Comparison of ENCODE assay signal across 22 mouse cellular contexts in genomic region chr15:90822306-90822705, GRCm38 (mm10).
DNase-seq lines count a peak whose midpoint lies in the region; ATAC-seq and TF ChIP-seq lines count a peak whose summit lies in the region.
"Had no signal": no experiment of that assay in that cellular context is flagged by ENCODE, and none has a peak within 500 bp of the region (broad histone marks: within the 10 kb centered on the region; RNA-seq: fewer than 3 reads in every experiment).

No protein-coding gene starts in this region.

- peak; percentile 62 for DNase-seq in midbrain, embryonic 11.5 days (ENCODE audit: low spot score, missing footprints)
- peak; percentile 78 for DNase-seq in Muller cell, postnatal 12 days (ENCODE audit: inconsistent ontology term)
- peak; percentile 30 for DNase-seq in fat pad, adult 2 months (ENCODE audit: extremely low read depth, low read depth, low spot score)
- DNase-seq in lung, postnatal 0 days (ENCODE audit: low spot score), result no peak
- no peak for DNase-seq in thymus, postnatal 14 days
- DNase-seq: adrenal gland, postnatal 10 days; adrenal gland, postnatal 36 days; cerebellum, adult 18-20 months; cerebellum, adult 9-10 months; cerebellum, postnatal 14 days; gastrocnemius, postnatal 10 days; gastrocnemius, postnatal 36 days; heart, adult 11 months had no signal

- no peaks in the 10 kb centered on the region for H3K36me3 ChIP-seq in midbrain, embryonic 11.5 days (ENCODE audit: control insufficient read depth, insufficient read depth, low read length)
- H3K36me3 ChIP-seq in midbrain, embryonic 16.5 days (ENCODE audit: control insufficient read depth, insufficient read depth, low read length), result no peaks in the 10 kb centered on the region
- no peaks in the 10 kb centered on the region for H3K36me3 ChIP-seq in lung, postnatal 0 days (ENCODE audit: insufficient read depth, low read length)
- H3K36me3 ChIP-seq: forebrain, embryonic 12.5 days; forebrain, embryonic 15.5 days; G1E; hindbrain, embryonic 12.5 days; hindbrain, embryonic 15.5 days had no signal

- no peak for ATAC-seq in midbrain, embryonic 11.5 days (ENCODE audit: low FRiP score)
- no peak for ATAC-seq in midbrain, embryonic 16.5 days
- no peak for ATAC-seq in lung, postnatal 0 days
- no peak for ATAC-seq in frontal cortex, adult (ENCODE audit: low TSS enrichment)
- ATAC-seq: forebrain, embryonic 15.5 days had no signal

- H3K4me3 ChIP-seq in midbrain, embryonic 11.5 days (ENCODE audit: low read depth, low read length), result no peak overlapping the region
- no peak overlapping the region for H3K4me3 ChIP-seq in midbrain, embryonic 16.5 days (ENCODE audit: low read depth, low read length)
- H3K4me3 ChIP-seq in lung, postnatal 0 days (ENCODE audit: low read depth, low read length), result no peak overlapping the region
- H3K4me3 ChIP-seq: forebrain, embryonic 12.5 days; forebrain, embryonic 15.5 days; hindbrain, embryonic 12.5 days; hindbrain, embryonic 15.5 days had no signal

- H3K27me3 ChIP-seq in midbrain, embryonic 11.5 days (ENCODE audit: control insufficient read depth, insufficient read depth, low read length), result no peaks in the 10 kb centered on the region
- no peaks in the 10 kb centered on the region for H3K27me3 ChIP-seq in midbrain, embryonic 16.5 days (ENCODE audit: control insufficient read depth, insufficient read depth, low read depth, low read length)
- no peaks in the 10 kb centered on the region for H3K27me3 ChIP-seq in lung, postnatal 0 days (replicated peaks; ENCODE audit: insufficient read depth, low read length)
- H3K27me3 ChIP-seq: CH12.LX; forebrain, embryonic 15.5 days; hindbrain, embryonic 12.5 days; hindbrain, embryonic 15.5 days had no signal

- no peak overlapping the region for H3K9ac ChIP-seq in midbrain, embryonic 11.5 days (ENCODE audit: low read length)
- no peak overlapping the region for H3K9ac ChIP-seq in midbrain, embryonic 16.5 days (ENCODE audit: low read depth, low read length)
- H3K9ac ChIP-seq in lung, postnatal 0 days (replicated peaks; ENCODE audit: low read depth), result no peak overlapping the region
- H3K9ac ChIP-seq: forebrain, embryonic 12.5 days; forebrain, embryonic 15.5 days; hindbrain, embryonic 12.5 days; hindbrain, embryonic 15.5 days had no signal

- 95% methylated on average over 6 of the region's 6 CpGs for WGBS in midbrain, embryonic 11.5 days
- WGBS in midbrain, embryonic 16.5 days, result 85% methylated on average over 6 of the region's 6 CpGs
- WGBS in lung, postnatal 0 days, result 83% methylated on average over 6 of the region's 6 CpGs

- H3K4me2 ChIP-seq in midbrain, embryonic 11.5 days, result no peak overlapping the region
- no peak overlapping the region for H3K4me2 ChIP-seq in midbrain, embryonic 16.5 days (ENCODE audit: low read length)
- no peak overlapping the region for H3K4me2 ChIP-seq in lung, postnatal 0 days (replicated peaks; ENCODE audit: low read depth, low read length)
- H3K4me2 ChIP-seq: forebrain, embryonic 12.5 days; forebrain, embryonic 15.5 days; heart, embryonic 11.5 days; hindbrain, embryonic 12.5 days; hindbrain, embryonic 15.5 days had no signal

- no peak for TF ChIP-seq CTCF in lung, postnatal 0 days (IDR thresholded peaks at IDR 0.05)

- no peaks in the 10 kb centered on the region for H3K9me3 ChIP-seq in midbrain, embryonic 11.5 days (ENCODE audit: control insufficient read depth, low read length)
- H3K9me3 ChIP-seq in midbrain, embryonic 16.5 days (replicated peaks; ENCODE audit: control insufficient read depth, low read length, poor library complexity, severe bottlenecking), result no peaks in the 10 kb centered on the region
- H3K9me3 ChIP-seq in lung, postnatal 0 days (ENCODE audit: low read length), result no peaks in the 10 kb centered on the region
- H3K9me3 ChIP-seq: forebrain, embryonic 12.5 days; forebrain, embryonic 15.5 days; hindbrain, embryonic 12.5 days; hindbrain, embryonic 15.5 days had no signal

- H3K4me1 ChIP-seq in midbrain, embryonic 11.5 days (ENCODE audit: control insufficient read depth, insufficient read depth, low read length), result peaks cover 14% of the 10 kb centered on the region; the same call in 1 of the 2 replicates
- no peaks in the 10 kb centered on the region; the same call in 1 of the 2 replicates for H3K4me1 ChIP-seq in midbrain, embryonic 16.5 days (ENCODE audit: control insufficient read depth, insufficient read depth, low read length)
- H3K4me1 ChIP-seq in lung, postnatal 0 days (ENCODE audit: insufficient read depth, low read depth, low read length), result no peaks in the 10 kb centered on the region

- H3K27ac ChIP-seq in midbrain, embryonic 11.5 days (ENCODE audit: low read depth, low read length), result no peak overlapping the region
- H3K27ac ChIP-seq in midbrain, embryonic 16.5 days (ENCODE audit: low read length), result no peak overlapping the region
- no peak overlapping the region for H3K27ac ChIP-seq in lung, postnatal 0 days (ENCODE audit: low read length)
- H3K27ac ChIP-seq: forebrain, embryonic 12.5 days; forebrain, embryonic 15.5 days; hindbrain, embryonic 12.5 days; hindbrain, embryonic 15.5 days had no signal

- no peak for TF ChIP-seq EP300 in lung, postnatal 0 days (IDR thresholded peaks at IDR 0.05)

Comparison
In these comparisons a context has a peak if more than half of its experiments do, and no peak if none do; other contexts are left out.
1. DNase-seq: peak in midbrain, embryonic 11.5 days (single experiment), Muller cell, postnatal 12 days (single experiment) and fat pad, adult 2 months (single experiment); none in lung, postnatal 0 days (single experiment) and thymus, postnatal 14 days (single experiment).